Mouse (Mus musculus) kidney, postnatal 36 days (tissue): ENCODE measurements around the gene Fcgr3.

ENCODE experiments used
- DNase-seq, 2 experiments: peaks; one replicate each; pipeline ENCODE4 v3.0.0; 2021 to 2022; ENCODE audit warnings: mixed read lengths in 2 of 2

Gene Fcgr3

DNA sequence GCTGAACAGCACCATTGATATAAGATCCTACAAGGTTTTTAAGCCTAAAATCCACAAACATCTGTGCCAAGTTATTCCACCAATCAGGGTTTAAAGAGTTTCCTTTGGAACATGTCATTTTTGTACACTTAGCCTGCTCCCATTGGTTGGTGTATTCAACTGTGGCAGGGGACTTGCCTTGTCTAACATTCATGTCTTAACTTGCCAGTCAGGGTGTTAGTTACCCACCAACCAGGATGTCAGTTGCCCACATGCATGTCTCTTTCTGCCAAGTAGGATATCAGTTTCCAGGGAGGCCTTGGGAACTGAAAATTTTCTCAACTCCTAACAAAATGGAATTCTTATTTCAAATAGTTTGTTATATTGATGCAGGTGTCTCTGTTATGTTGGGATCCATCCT, 59.1 kb downstream of the Fcgr3 start:
- no peak for DNase-seq

DNA sequence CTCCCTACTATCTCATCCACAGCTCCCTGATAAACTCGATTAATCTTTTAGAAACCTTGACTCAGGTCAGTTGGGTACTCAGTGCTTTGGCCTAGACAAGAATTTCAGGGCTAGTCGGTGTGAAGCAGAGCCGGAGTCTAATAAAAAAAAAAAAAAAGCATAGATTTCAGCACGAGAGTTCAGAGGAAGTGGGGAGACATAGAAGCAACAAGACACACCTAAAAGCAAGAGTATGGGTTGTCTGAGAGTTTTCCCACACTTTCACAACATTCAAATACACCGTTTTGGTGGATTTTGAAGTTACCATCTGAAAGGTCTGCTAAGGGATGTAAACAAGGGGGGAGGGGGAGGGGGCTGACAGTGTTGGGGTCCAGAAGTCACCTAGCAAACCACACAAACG, 59.7 kb downstream of the Fcgr3 start:
- DNase-seq = no peak
